Mouse (Mus musculus) macrophage (primary cell): ENCODE results near the gene Mybbp1a. TPM values are rescaled to one million over a fixed set of nuclear protein-coding genes. Genes with fewer than 3 reads are reported as not detected.

Experiments
- H3K27ac ChIP-seq: fragments of 350-480 bp; formaldehyde crosslinking; 2 replicates; pipeline ENCODE4 v1.9.0; 2021
- H3K36me3 ChIP-seq: fragments of 350-480 bp; formaldehyde crosslinking; 2 replicates; pipeline ENCODE4 v1.9.0; 2021; ENCODE audit errors: inconsistent target
- H3K4me3 ChIP-seq: fragments of 350-480 bp; formaldehyde crosslinking; 2 replicates; pipeline ENCODE4 v1.9.0; 2021; ENCODE audit errors: inconsistent target
- H3K79me2 ChIP-seq: fragments of 350-480 bp; formaldehyde crosslinking; 2 replicates; pipeline ENCODE4 v1.9.0; 2021; ENCODE audit errors: inconsistent target
- WGBS: methylation state at CpG from one replicate; pipeline ENCODE4 v1.1.7; 2026; ENCODE audit warnings: inconsistent platforms; ENCODE audit not compliant: missing documents; 5-methylcytosine and 5-hydroxymethylcytosine counted together
- polyA plus RNA-seq: library from polyadenylated mRNA; stranded (reverse); fragments of 250-400 nt; gene quantifications from 3 replicates; pipeline ENCODE4 v1.2.4, GENCODE M21; 2018; ENCODE audit warnings: inconsistent platforms

Gene Mybbp1a
- polyA plus RNA-seq, 1 experiment from 2014 or later, result 58.1 TPM

DNA sequence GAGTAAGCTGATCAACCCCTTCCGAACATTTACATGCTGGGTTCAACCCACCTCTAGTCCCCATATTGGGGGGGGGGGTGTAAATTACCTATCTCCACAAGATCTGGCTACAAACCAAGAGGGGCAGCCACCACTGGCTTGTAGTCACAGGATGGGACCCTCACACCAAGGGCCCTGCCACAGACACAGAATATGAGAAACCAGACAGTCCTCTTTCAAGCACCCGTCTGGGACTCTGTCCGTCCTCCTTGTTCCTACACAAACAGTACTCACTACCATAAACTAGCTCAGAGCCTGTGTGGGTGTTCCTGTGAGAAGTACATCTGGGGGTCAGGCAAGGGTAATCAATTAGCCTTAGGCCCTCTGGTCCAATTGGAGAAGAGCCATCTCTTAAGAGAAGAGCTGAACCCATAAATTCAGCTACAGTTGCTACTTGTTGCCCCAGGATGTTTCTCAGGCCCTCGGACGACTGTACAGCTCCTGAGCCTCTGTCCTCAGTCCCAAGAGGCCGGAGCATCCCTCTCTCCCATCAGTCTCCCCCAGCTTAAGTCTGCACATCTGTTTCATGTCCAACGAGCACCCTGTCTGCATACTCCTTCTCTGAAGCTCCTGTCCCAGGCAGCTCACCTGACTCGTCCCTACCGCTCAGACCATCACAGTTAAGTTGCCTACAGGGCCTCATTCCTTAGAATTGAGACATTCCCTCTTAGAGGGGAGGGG, 32.5 kb upstream of the Mybbp1a start:
- Histone ChIP-seq H3K4me3 (no peak overlapping the region), H3K27ac (no peak overlapping the region), H3K79me2 (no peaks in the 10 kb centered on the region), H3K36me3 (no peaks in the 10 kb centered on the region)
- 91% methylated on average over 9 of the region's 9 CpGs for WGBS

- no peak overlapping the region for H3K4me3 ChIP-seq
- WGBS, result 92% methylated on average over 12 of the region's 12 CpGs
- H3K36me3 ChIP-seq, result no peaks in the 10 kb centered on the region
- no peaks in the 10 kb centered on the region for H3K79me2 ChIP-seq
- no peak overlapping the region for H3K27ac ChIP-seq
These were observed 31.3 kb upstream of the Mybbp1a start for GRCm38 (mm10) chr11:72409649-72410385.

DNA sequence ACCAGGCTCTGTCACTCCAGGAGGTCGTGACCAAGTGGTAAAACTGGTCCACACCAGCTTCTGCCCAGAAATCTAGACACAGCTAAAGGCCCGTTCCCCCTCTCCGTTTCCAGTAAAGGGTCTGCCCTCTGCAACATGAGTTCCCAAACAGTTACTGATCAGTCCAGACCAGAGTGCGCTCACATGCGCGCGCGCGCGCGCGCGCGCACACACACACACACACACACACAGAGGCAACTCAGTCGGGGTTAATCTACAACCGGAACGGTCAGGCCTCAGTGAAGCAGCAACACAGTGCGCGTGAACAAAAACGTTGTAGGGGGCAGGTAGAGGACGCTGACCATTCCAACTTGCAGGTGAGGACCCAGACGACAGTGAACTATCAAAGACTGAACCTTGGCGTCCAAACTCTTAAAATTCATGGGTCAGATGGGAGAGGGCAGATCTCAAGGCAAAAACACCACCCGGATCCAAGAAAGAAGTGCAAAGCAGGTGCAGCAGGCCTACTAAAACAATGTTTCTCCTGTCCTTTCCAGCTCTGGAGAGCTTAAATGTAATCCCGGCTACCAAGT, 30.5 kb upstream of the Mybbp1a start:
- no peak overlapping the region for H3K4me3 ChIP-seq
- 6% methylated on average over 25 of the region's 25 CpGs for WGBS
- no peak overlapping the region for H3K27ac ChIP-seq
- H3K79me2 ChIP-seq, result no peaks in the 10 kb centered on the region
- no peaks in the 10 kb centered on the region for H3K36me3 ChIP-seq

GRCm38 (mm10) chr11:72411093-72411921, 29.8 kb upstream of the Mybbp1a start, which contains the start of gene Smtnl2:
Gene Smtnl2 (minus strand): TSS chr11:72411713.
- no peaks in the 10 kb centered on the region for H3K79me2 ChIP-seq
- H3K27ac ChIP-seq, result no peak within 1 kb of the TSS
- no peak within 1 kb of the TSS for H3K4me3 ChIP-seq
- WGBS, result 2% methylated on average over 82 of the region's 86 CpGs
- no peaks in the 10 kb centered on the region for H3K36me3 ChIP-seq

DNA sequence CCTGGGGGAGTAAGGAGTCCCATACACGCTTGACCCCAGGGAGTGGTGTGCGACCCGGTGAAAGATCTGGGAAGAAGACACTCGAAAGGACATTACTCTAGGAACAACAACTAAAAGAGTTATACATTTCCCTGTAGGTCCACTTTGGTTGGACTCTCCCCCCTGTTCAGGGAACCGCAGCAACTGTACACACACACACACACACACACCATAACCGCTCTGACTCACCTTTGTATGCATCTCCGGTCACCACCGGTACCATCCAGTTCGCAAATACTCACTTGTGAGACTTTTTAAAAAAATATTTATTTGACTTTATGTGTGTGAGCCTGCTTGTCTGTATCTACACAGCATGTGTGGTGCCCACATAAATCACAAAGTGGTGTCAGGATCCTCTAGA, 29.2 kb upstream of the Mybbp1a start:
- no peak overlapping the region for H3K27ac ChIP-seq
- H3K36me3 ChIP-seq, result no peaks in the 10 kb centered on the region
- no peak overlapping the region for H3K4me3 ChIP-seq
- H3K79me2 ChIP-seq, result no peaks in the 10 kb centered on the region
- WGBS, result 50% methylated on average over 9 of the region's 9 CpGs

GRCm38 (mm10) chr11:72413016-72413415, 28.1 kb upstream of the Mybbp1a start:
- no peaks in the 10 kb centered on the region for H3K36me3 ChIP-seq
- 89% methylated on average over 7 of the region's 7 CpGs for WGBS
- H3K4me3 ChIP-seq, result no peak overlapping the region
- H3K27ac ChIP-seq, result no peak overlapping the region
- no peaks in the 10 kb centered on the region for H3K79me2 ChIP-seq

- H3K79me2 ChIP-seq, result no peaks in the 10 kb centered on the region
- no peak overlapping the region for H3K4me3 ChIP-seq
- no peak overlapping the region for H3K27ac ChIP-seq
- H3K36me3 ChIP-seq, result no peaks in the 10 kb centered on the region
- WGBS, result 84% methylated on average over 5 of the region's 5 CpGs
These were observed 27.5 kb upstream of the Mybbp1a start for GRCm38 (mm10) chr11:72413601-72414190.

- no peaks in the 10 kb centered on the region for H3K36me3 ChIP-seq
- H3K27ac ChIP-seq, result no peak overlapping the region
- no peaks in the 10 kb centered on the region for H3K79me2 ChIP-seq
- whole genome bisulfite sequencing, result 79% methylated on average over 5 of the region's 8 CpGs
- H3K4me3 ChIP-seq, result no peak overlapping the region
These were observed 26.0 kb upstream of the Mybbp1a start for GRCm38 (mm10) chr11:72415155-72415554.

- H3K4me3 ChIP-seq, result no peak overlapping the region
- no peaks in the 10 kb centered on the region for H3K79me2 ChIP-seq
- no peak overlapping the region for H3K27ac ChIP-seq
- WGBS, result 100% methylated on average over 1 of the region's 5 CpGs
- no peaks in the 10 kb centered on the region for H3K36me3 ChIP-seq
These were observed 24.5 kb upstream of the Mybbp1a start for GRCm38 (mm10) chr11:72416666-72417065.

DNA sequence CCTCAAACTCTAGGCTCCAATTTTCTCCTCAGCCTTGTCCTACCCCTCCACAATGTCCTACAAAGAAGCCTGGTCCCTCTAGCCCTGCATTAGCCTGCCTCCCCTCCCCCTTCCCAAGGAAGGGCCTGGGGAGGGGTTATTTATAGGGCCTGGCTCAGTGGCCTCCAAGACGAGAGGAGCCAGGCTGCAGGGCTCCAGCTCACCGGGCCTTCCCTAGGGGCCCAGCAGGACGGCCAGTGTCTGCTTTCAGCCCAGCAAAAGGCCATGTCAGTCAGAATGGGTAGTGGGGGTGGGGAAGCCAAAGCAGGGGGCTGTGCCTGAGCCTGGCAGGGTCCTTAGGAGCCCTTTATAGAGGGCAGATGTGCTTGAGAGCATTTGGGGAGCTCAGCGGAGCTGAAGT, 23.8 kb upstream of the Mybbp1a start:
- WGBS, result 96% methylated on average over 4 of the region's 4 CpGs
- no peaks in the 10 kb centered on the region for H3K36me3 ChIP-seq

GRCm38 (mm10) chr11:72418227-72418626, 22.9 kb upstream of the Mybbp1a start:
- Histone ChIP-seq H3K4me3 (no peak overlapping the region), H3K36me3 (no peaks in the 10 kb centered on the region), H3K79me2 (no peaks in the 10 kb centered on the region), H3K27ac (no peak overlapping the region)
- WGBS, result 88% methylated on average over 8 of the region's 8 CpGs

More for the DNA sequence above, 23.8 kb upstream of the Mybbp1a start:
- Histone ChIP-seq H3K27ac (no peak overlapping the region), H3K4me3 (no peak overlapping the region), H3K79me2 (no peaks in the 10 kb centered on the region)

DNA sequence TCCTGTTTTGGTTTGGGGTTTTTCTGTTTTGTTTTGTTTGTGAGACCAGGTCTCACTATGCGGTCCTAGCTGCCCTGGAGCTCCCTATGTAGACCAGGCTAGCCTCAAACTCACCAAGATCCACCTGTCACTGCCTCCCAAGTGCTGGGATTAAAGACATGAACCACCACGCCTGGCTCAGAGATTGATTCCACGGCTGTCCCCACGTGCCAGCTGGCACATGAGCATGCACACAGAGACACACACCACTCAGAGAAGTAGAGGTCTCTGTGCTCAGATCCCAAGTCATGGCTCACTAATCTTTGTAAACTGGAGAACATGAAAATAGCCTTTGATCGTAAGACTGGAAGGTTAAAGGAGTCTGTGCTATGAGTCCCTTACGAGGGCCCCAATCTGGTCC, 22.1 kb upstream of the Mybbp1a start:
- Histone ChIP-seq H3K36me3 (no peaks in the 10 kb centered on the region), H3K79me2 (no peaks in the 10 kb centered on the region), H3K27ac (no peak overlapping the region), H3K4me3 (no peak overlapping the region)
- 75% methylated on average over 6 of the region's 6 CpGs for WGBS

DNA sequence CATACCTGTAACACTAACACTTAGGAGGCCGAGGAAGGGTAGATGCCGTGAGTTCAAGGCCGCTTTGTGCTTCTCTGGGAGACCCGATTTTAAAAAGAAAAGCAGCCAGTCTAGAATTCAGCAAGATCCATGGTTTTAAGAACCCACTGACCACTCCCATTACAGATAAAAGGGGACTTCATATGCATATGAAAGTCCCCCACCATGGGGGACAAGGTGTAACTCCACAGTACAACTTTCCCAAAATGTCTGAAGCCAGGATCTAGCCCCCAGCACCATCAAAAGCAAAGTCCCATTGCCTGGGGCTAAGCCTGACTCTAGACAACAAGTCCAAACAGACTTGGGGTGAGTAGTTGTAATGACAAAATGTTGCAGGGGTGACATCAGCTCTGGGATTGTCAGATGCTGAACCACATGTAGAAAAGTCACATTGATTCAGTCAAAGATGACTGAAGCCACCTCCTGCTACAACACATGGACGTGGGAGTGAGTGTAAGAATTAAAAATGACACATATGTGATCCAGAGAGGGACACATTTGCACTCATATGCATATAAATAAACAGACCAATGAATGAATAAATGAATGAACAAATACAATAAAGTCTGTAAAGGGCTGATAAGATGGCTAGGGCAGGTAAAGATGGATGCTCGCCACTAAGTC, 20.6 kb upstream of the Mybbp1a start:
- no peaks in the 10 kb centered on the region for H3K36me3 ChIP-seq

More for the DNA sequence above, 20.6 kb upstream of the Mybbp1a start:
- no peak overlapping the region for H3K27ac ChIP-seq
- H3K4me3 ChIP-seq, result no peak overlapping the region
- no peaks in the 10 kb centered on the region for H3K79me2 ChIP-seq
- WGBS, result 93% methylated on average over 6 of the region's 6 CpGs
